Mouse (Mus musculus): ENCODE data around the gene Heg1. TPM values are rescaled to one million over a fixed set of nuclear protein-coding genes. Genes with fewer than 3 reads are reported as not detected.
A peak's percentile ranks its signal among the peaks of the same experiment; 100 is the strongest.

Gene Heg1
- polyA plus RNA-seq, 1 experiment from 2014 or later: 25.4 TPM

DNA sequence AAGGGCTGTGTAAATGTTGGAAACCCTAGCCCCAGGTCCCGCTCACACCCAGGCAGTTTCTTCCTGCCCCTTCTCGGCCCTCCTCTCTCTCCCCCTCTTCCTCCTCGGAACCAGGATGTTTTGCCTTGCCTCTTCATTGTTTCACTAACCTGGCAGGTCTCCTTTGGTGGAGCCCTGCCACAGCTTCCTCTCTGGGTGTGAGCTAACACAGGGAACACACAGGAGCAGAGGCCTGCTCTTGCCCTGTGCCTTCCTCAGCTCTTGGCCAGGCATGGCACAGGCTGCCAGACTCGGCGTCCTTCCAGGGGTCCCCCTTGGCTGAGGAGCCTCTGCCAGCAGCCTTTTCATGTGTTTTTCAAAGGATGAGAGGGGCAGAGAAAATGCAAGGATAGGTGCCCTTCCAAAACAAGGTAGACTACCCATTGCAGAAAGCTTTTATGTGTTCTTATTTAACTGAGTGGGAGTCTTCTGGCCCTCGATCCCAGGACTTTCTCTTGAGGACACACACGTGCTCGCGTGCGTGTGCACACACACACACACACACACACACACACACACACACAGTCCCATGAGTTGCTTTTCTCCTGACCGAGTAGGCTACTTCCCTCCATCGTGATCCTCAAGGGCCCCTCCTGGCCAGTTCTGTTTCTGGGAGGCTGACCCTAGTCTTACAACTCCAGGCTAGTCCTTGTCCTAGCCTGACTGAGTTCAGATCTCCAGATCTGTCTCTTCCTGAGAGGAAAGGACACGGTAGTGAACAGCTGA, 12.8 kb downstream of the Heg1 start:
- Histone ChIP-seq H3K36me3 (ENCODE audit: insufficient read depth) (no peaks in the 10 kb centered on the region), H3K9me3 (ENCODE audit: low read depth, low read length) (no peaks in the 10 kb centered on the region), H3K27me3 (ENCODE audit: insufficient read depth, low read length) (no peaks in the 10 kb centered on the region), H3K27ac (ENCODE audit: low read depth) (peak overlapping the region; percentile 31; the same call in 1 of the 2 replicates), H3K4me3 (ENCODE audit: low read depth, low read length) (no peak overlapping the region), H3K4me1 (ENCODE audit: insufficient read depth) (peaks cover 10% of the 10 kb centered on the region), H3K9ac (no peak overlapping the region), H3K4me2 (no peak overlapping the region)
- 61% methylated on average over 13 of the region's 13 CpGs for WGBS
- ATAC-seq (ENCODE audit: insufficient read depth) (peak; percentile 30; the same call in 1 of the 2 replicates), DNase-seq (peak; percentile 35)
- TF ChIP-seq CTCF (IDR thresholded peaks at IDR 0.05; ENCODE audit: low read depth): no peak

DNA sequence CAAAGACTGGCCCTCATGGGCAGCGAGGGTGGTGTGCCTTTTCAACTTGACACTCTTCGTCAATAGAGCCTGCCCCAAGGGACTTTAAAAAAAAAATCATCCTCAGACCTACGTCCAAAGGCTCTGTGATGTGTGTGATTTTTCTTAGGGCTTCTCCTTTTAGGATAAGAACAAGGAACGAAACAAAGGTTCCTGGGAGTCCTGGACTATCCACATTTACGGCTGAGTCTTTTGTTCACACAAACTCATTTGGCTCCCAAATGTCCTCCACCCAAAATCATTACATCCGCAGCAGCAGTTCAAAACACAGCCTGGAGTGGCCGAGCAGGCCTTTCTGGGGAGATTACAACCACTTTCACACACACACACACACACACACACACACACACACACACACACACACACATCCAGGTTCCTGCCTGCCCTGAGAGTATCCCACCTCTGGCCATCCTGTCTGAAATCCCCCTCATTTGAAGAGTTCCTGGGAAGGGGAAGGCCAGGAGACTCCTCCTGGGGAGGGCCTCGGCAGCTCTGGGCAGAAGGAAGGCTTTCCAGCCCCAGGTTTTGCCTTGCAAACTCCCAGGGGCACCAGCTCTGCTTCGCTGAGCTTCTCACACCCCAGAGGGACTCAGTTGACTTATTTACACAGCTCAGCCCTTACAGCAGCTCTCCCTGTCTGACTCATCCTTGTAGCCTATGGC, 13.6 kb downstream of the Heg1 start:
- ATAC-seq (ENCODE audit: insufficient read depth): no peak
- no peak overlapping the region for H3K4me3 ChIP-seq (ENCODE audit: low read depth, low read length)
- peak; percentile 19 for DNase-seq
- 44% methylated on average over 9 of the region's 9 CpGs for WGBS
- H3K36me3 ChIP-seq (ENCODE audit: insufficient read depth): no peaks in the 10 kb centered on the region
- 0 out of 2 replicates have a peak overlapping the region, but pooled peaks have one; percentile 23 for H3K4me2 ChIP-seq
- no peaks in the 10 kb centered on the region for H3K27me3 ChIP-seq (ENCODE audit: insufficient read depth, low read length)
- H3K27ac ChIP-seq (ENCODE audit: low read depth): peak overlapping the region; percentile 73; the same call in 1 of the 2 replicates
- no peak overlapping the region for H3K9ac ChIP-seq
- H3K4me1 ChIP-seq (ENCODE audit: insufficient read depth): peaks cover 10% of the 10 kb centered on the region
- H3K9me3 ChIP-seq (ENCODE audit: low read depth, low read length): no peaks in the 10 kb centered on the region
- no peak for TF ChIP-seq CTCF (IDR thresholded peaks at IDR 0.05; ENCODE audit: low read depth)

GRCm38 (mm10) chr16:33698277-33698790, 14.2 kb downstream of the Heg1 start:
- DNase-seq (peak; percentile 44), ATAC-seq (ENCODE audit: insufficient read depth) (peak; percentile 52; the same call in 1 of the 2 replicates)
- H3K4me3 ChIP-seq (ENCODE audit: low read depth, low read length): no peak overlapping the region

DNA sequence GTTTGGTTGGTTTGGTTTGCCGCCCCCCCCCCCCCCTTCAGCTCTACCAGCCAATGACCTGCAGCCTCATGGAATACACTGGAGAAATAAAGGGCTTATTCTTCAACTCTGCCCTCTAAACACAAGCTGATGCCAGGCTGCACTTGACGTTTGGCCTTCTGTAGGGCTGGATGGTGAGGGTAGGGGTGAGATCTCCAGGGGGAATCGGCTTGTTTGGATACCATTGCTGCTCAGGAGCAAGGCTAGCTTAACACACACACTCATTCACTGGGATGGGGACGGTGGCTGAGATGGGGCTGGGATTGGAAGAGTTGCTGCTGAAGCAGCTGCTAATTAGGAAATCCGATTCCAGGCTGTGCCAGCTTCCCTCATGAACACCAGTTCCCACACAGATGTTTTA, 16.4 kb downstream of the Heg1 start:
- Histone ChIP-seq H3K9ac (no peak overlapping the region), H3K9me3 (ENCODE audit: low read depth, low read length) (no peaks in the 10 kb centered on the region), H3K27ac (ENCODE audit: low read depth) (no peak overlapping the region), H3K27me3 (ENCODE audit: insufficient read depth, low read length) (no peaks in the 10 kb centered on the region), H3K36me3 (ENCODE audit: insufficient read depth) (no peaks in the 10 kb centered on the region), H3K4me2 (no peak overlapping the region), H3K4me1 (ENCODE audit: insufficient read depth) (peaks cover 10% of the 10 kb centered on the region), H3K4me3 (ENCODE audit: low read depth, low read length) (no peak overlapping the region)
- no peak for ATAC-seq (ENCODE audit: insufficient read depth)
- no peak for DNase-seq
- WGBS: 67% methylated on average over 5 of the region's 5 CpGs
- no peak for TF ChIP-seq CTCF (IDR thresholded peaks at IDR 0.05; ENCODE audit: low read depth)

More at GRCm38 (mm10) chr16:33698277-33698790, 14.2 kb downstream of the Heg1 start:
- 38% methylated on average over 12 of the region's 12 CpGs for WGBS
- Histone ChIP-seq H3K27me3 (ENCODE audit: insufficient read depth, low read length) (no peaks in the 10 kb centered on the region), H3K36me3 (ENCODE audit: insufficient read depth) (no peaks in the 10 kb centered on the region), H3K4me2 (peak overlapping the region; percentile 23; the same call in 1 of the 2 replicates), H3K27ac (ENCODE audit: low read depth) (peak overlapping the region; percentile 73; the same call in 1 of the 2 replicates), H3K9ac (no peak overlapping the region), H3K9me3 (ENCODE audit: low read depth, low read length) (no peaks in the 10 kb centered on the region), H3K4me1 (ENCODE audit: insufficient read depth) (peaks cover 10% of the 10 kb centered on the region)
- no peak for TF ChIP-seq CTCF (IDR thresholded peaks at IDR 0.05; ENCODE audit: low read depth)

GRCm38 (mm10) chr16:33701872-33702271, 17.7 kb downstream of the Heg1 start:
- no peaks in the 10 kb centered on the region for H3K9me3 ChIP-seq (ENCODE audit: low read depth, low read length)
- no peak for TF ChIP-seq CTCF (IDR thresholded peaks at IDR 0.05; ENCODE audit: low read depth)
- H3K4me1 ChIP-seq (ENCODE audit: insufficient read depth): peaks cover 10% of the 10 kb centered on the region
- 83% methylated on average over 4 of the region's 4 CpGs for WGBS
- no peak overlapping the region for H3K27ac ChIP-seq (ENCODE audit: low read depth)
- H3K4me3 ChIP-seq (ENCODE audit: low read depth, low read length): no peak overlapping the region
- no peaks in the 10 kb centered on the region for H3K36me3 ChIP-seq (ENCODE audit: insufficient read depth)
- H3K4me2 ChIP-seq: no peak overlapping the region
- DNase-seq (no peak), ATAC-seq (ENCODE audit: insufficient read depth) (no peak)
- H3K9ac ChIP-seq: no peak overlapping the region
- H3K27me3 ChIP-seq (ENCODE audit: insufficient read depth, low read length): no peaks in the 10 kb centered on the region

DNA sequence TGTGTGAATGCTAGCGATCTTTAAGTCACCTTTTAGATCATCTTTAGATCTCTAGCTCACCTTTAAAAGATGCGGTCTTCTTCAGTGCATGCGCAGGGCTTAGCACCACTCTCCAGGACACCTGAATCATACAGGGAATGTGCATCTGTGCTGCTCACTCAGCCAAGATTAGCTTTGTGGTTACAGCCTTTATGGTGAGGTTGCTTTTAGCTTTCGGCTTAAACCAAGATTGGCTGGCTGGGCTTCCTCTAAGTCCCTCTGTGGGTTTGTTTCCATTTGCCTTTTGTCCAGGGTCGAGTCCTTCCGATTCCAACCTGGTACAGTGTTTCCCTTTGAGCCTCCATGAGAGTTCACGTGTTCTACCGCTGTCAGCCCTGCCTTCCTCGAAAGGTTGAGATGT, 20.1 kb downstream of the Heg1 start:
- Histone ChIP-seq H3K36me3 (ENCODE audit: insufficient read depth) (peaks cover 4% of the 10 kb centered on the region; the same call in 1 of the 2 replicates), H3K4me1 (ENCODE audit: insufficient read depth) (no peaks in the 10 kb centered on the region), H3K4me2 (no peak overlapping the region), H3K27me3 (ENCODE audit: insufficient read depth, low read length) (no peaks in the 10 kb centered on the region), H3K4me3 (ENCODE audit: low read depth, low read length) (no peak overlapping the region), H3K9me3 (ENCODE audit: low read depth, low read length) (no peaks in the 10 kb centered on the region), H3K9ac (no peak overlapping the region), H3K27ac (ENCODE audit: low read depth) (no peak overlapping the region)
- ATAC-seq (ENCODE audit: insufficient read depth) (no peak), DNase-seq (no peak)
- 85% methylated on average over 9 of the region's 9 CpGs for whole genome bisulfite sequencing
- no peak for TF ChIP-seq CTCF (IDR thresholded peaks at IDR 0.05; ENCODE audit: low read depth)

GRCm38 (mm10) chr16:33705258-33705657, 21.1 kb downstream of the Heg1 start:
- H3K4me1 ChIP-seq (ENCODE audit: insufficient read depth): no peaks in the 10 kb centered on the region
- no peak for TF ChIP-seq CTCF (IDR thresholded peaks at IDR 0.05; ENCODE audit: low read depth)
- H3K4me2 ChIP-seq: no peak overlapping the region
- DNase-seq: peak; percentile 23
- no peak for ATAC-seq (ENCODE audit: insufficient read depth)
- peaks cover 5% of the 10 kb centered on the region; the same call in 1 of the 2 replicates for H3K36me3 ChIP-seq (ENCODE audit: insufficient read depth)
- H3K9ac ChIP-seq: no peak overlapping the region
- H3K27ac ChIP-seq (ENCODE audit: low read depth): no peak overlapping the region
- 18% methylated on average over 6 of the region's 6 CpGs for WGBS
- H3K4me3 ChIP-seq (ENCODE audit: low read depth, low read length): no peak overlapping the region
- no peaks in the 10 kb centered on the region for H3K9me3 ChIP-seq (ENCODE audit: low read depth, low read length)
- H3K27me3 ChIP-seq (ENCODE audit: insufficient read depth, low read length): no peaks in the 10 kb centered on the region

Measured in lung, embryonic 14.5 days (tissue).